Mouse (Mus musculus) embryonic fibroblast, embryonic 13.5 days (primary cell): ENCODE measurements around the gene Gm19426.

Experiments
- CTCF ChIP-seq: IDR thresholded peaks from 2 replicates; pipeline ENCODE4 v1.5.1; 2011; ENCODE audit warnings: mild to moderate bottlenecking, control low read depth, low read length, moderate library complexity, borderline replicate concordance; ENCODE audit not compliant: insufficient read depth
- POLR2A ChIP-seq: IDR thresholded peaks from 2 replicates; pipeline ENCODE4 v1.6.1; 2011; ENCODE audit warnings: low read depth, mild to moderate bottlenecking, control low read depth, low read length, moderate library complexity

DNA sequence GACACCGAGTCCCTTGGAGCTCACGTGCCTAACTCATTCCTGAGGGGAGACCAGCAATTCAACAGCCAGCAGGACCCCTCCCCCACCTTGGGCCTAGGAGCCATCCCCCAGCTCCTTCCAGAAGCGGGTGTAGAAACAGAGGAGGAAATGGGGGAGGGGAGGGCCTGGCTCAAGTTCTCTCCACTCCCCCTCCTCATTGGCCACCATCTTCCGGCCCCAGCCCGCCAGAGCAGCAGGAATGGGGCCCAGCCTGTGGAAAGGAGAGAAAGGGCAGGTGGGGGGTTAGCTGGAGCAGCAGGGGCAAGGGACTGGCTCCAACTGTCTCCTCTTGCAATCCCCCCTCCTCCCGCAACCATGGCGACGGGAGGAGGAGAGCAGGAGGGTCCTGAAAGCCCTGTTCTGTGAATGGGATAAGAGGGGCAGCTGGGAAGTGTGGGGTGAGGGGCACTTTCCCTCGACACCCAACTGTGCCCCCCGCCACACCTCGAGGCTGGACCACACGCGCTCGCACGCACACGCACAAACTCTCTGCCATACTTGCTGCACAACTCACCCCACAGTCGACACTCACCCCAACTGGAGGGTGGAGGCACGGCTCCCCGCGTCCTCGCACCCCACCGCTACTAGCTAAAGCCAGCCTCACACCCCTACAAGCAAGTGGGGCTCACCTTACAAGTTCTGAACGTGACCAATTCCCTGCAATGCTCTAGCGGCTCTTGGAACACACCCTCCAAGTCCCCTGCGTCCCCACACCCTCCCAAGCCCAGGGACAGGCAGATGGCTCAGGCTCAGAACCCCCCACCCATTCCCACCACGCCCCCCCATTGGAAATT, 788 bp downstream of the Gm19426 start:
- peak; percentile 49 for TF ChIP-seq POLR2A
- TF ChIP-seq CTCF, result no peak
